Mouse (Mus musculus) common myeloid progenitor, adult 5-6 weeks (primary cell): ENCODE data around the gene Cct2. TPM values are rescaled to one million over a fixed set of nuclear protein-coding genes. Genes with fewer than 3 reads are reported as not detected.
"Not testable (repeated sequence)": the region's sequence is repeated elsewhere in the genome, so short reads cannot be mapped to it uniquely, and the experiment has no call there.

Experiments used
- ATAC-seq: replicated peaks from 2 replicates; pipeline ENCODE4 v1.8.0; 2016; ENCODE audit warnings: low read depth, mild to moderate bottlenecking, moderate TSS enrichment, inconsistent platforms; ENCODE audit not compliant: poor library complexity, severe bottlenecking
- total RNA-seq: library from RNA; stranded (forward); fragments of 200-1000, 187-1606 nt; gene quantifications from 2 replicates; pipeline ENCODE4 v1.2.3, GENCODE M21; 2017

The Cct2 gene
- total RNA-seq, 1 experiment from 2014 or later: 671 TPM

DNA sequence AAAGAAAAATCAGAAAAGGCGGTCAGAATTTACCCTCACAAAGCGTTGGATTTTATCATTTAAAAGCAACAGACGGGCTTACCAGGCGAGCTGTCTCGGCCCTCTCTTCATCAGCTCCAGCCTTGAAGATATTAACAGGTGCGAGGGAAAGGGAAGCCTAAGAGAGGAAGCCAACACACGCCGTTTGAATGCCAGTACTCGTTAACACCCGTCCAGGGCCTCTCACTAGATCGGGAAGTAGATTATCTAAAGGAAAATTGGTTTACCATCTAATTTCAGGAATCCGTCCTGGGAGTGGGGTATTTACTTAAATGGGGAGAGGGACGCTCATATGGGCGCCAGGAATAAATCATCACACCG lies 740 bp downstream of the Cct2 start:
- ATAC-seq: peak; percentile 27

DNA sequence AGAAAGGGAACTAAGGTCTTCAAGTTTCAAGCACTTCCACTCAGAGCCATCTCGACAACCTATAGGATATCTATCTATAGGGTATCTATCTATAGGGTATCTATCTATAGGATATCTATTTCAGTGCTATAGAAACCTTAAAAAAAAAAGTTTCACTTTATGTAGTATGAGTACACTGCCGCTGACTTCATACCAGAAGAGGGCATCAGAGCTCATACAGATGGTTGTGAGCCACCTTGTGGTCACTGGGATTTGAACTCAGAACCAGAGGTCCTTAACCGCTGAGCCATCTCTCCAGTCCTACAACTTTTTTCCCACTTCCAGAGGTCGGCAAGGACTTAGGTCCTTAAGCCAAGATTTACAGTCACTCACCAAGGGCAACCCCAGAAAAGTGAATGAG lies 7.9 kb downstream of the Cct2 start:
- ATAC-seq: no peak

- no peak for ATAC-seq
Observed at GRCm38 (mm10) chr10:117049961-117050597, 13.5 kb downstream of the Cct2 start.

GRCm38 (mm10) chr10:117049253-117049652 lies 14.4 kb downstream of the Cct2 start:
- no peak for ATAC-seq

- peak; percentile 50 for ATAC-seq
Observed at GRCm38 (mm10) chr10:117045175-117046056, 18.2 kb downstream of the Cct2 start, which contains the start of gene Lrrc10. Lrrc10 (plus strand) TSS chr10:117045341.

GRCm38 (mm10) chr10:117043497-117044166 lies 20.0 kb downstream of the Cct2 start:
- 0 out of 2 replicates have a peak, but pooled peaks have one; percentile 40 for ATAC-seq

DNA sequence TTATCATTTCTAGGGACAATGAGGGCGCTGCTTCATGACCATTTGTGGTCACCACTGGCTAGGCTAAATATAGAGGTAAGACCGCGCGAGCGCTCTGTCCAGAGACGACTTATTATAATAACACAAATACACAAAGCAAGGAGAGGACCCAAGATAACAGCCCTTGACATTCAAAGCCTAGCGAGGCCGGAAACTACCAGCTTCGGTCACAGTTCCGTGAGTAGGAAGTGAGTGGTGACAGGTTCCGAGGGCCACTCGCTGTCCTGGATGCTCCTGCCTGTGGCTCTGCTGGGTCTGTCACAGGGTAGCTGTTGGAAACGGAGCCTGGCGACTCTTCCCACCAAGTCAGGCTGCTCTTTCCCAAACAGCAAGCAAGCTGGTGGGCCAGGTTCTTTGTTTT lies 21.3 kb downstream of the Cct2 start:
- no peak for ATAC-seq

DNA sequence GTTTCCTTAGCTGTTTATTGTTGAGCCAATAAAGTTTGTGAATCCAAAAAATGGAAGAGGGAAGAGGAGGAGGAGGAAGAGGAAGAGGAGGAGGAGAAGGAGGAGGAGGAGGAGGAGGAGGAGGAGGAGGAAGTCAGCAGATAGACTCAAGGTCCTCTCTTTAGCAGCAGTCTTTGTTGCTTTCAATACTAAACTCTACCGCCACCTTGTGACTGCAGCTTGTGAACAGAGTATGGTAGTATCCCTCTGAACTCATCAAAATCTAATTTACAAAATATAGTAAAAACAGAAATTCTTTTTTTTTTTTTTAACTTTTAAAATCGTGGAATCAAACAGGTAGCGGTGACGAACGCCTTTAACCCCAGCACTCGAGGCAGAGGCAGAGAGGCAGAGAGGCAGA lies 23.3 kb downstream of the Cct2 start:
- 0 out of 2 replicates have a peak, but pooled peaks have one; percentile 52 for ATAC-seq

DNA sequence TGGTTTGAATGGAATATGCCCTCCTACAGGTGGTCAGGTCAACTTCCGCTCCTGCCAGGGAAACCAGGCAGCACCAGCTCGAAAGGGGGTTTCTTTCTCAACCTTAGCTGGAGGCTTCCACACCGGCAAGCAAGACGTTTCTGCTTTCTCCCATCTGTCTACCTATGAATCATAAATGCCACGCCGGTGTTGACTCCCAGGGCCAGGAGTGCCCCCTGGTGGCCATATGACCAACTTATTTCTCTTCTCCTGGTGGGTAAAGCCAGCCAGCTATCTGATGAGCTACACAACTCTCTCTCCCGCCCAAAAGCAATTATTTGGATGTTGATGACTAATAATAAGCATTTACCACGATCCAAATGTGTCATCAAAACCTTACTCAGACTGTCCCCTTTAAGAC lies 29.8 kb downstream of the Cct2 start:
- ATAC-seq: peak; percentile 98

DNA sequence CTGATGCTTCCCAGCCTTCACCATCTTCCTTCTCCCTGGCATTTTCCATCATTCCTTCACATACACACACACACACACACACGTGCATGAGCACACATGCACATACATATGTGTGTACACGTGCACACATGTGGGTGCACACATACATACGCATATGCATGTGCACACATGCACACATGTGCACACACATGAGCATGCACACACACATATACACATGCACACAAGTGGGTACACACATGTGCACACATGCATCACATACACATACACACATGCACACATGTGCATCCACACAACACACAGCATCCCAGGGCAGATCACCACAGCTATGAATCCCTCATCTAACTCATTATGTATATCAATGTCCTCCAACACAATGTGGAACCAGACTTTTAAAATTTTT lies 32.5 kb downstream of the Cct2 start:
- no peak for ATAC-seq

- no peak; the same call in 1 of the 2 replicates for ATAC-seq
Observed at GRCm38 (mm10) chr10:117026176-117026575, 37.4 kb downstream of the Cct2 start.

- not testable (repeated sequence) for ATAC-seq
Observed at GRCm38 (mm10) chr10:117025776-117026175, 37.8 kb downstream of the Cct2 start.

GRCm38 (mm10) chr10:117023693-117024092 lies 39.9 kb downstream of the Cct2 start:
- peak; percentile 64 for ATAC-seq

GRCm38 (mm10) chr10:117021020-117021754 lies 42.4 kb downstream of the Cct2 start:
- no peak for ATAC-seq

- no peak for ATAC-seq
Observed at GRCm38 (mm10) chr10:117018281-117018840, 45.3 kb downstream of the Cct2 start.

GRCm38 (mm10) chr10:117014565-117014964 lies 49.0 kb downstream of the Cct2 start:
- ATAC-seq: no peak

GRCm38 (mm10) chr10:117013689-117014390 lies 49.8 kb downstream of the Cct2 start:
- ATAC-seq: no peak

DNA sequence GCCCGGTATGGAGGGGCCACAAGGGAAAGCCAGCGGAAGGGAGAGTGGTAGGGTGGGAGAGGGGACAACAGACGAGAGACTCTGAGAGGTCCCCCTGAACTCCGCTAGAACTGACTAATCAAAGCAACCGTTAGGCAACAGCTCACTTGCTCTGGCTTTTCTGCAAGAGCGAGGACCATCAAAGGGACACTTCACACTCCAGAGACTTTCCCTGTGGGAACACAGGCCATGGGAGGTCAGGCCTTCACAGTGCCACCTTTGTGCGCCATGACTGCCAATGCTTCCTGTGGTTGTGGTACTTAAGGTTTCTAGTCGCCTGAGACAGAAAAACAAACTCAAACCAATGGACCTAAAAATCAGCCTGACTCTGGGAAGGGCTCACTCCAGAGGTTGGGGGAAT lies 52.6 kb downstream of the Cct2 start:
- no peak for ATAC-seq

DNA sequence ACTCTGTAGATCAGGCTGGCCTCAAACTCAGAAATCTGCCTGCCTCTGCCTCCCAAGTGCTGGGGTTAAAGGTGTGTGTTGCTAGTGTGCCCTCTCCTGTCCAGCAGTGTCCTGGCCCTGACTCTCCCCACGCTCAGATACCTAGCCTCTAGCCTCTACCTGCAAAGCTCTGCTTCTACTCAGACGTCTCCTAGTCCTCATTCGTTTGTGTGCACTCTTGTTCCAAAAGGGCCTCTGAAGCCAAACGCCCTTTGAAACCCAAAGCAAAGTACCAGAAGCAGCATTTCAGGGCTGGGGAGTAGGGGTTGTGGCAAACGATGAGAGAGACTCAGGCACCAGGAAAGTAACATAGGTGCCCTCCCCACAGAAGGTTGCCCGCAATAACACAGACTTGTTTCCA lies 53.9 kb downstream of the Cct2 start:
- no peak for ATAC-seq
